Mouse (Mus musculus): ENCODE data around the gene Zbtb11.

Gene Zbtb11

GRCm38 (mm10) chr16:55970416-55970815, 3.3 kb upstream of the Zbtb11 start:
- no peak for DNase-seq

GRCm38 (mm10) chr16:55971735-55972615, 1.7 kb upstream of the Zbtb11 start:
- DNase-seq: no peak

- peak in 1 of 2 experiments; percentile 18 for DNase-seq
These were observed 969 bp upstream of the Zbtb11 start for GRCm38 (mm10) chr16:55972626-55973201.

GRCm38 (mm10) chr16:55974256-55974902, 696 bp downstream of the Zbtb11 start:
- peak; percentile 82 to 83 for DNase-seq

- no peak for DNase-seq
These were observed 1.2 kb downstream of the Zbtb11 start for GRCm38 (mm10) chr16:55974903-55975285.

GRCm38 (mm10) chr16:55986001-55986400, 12.3 kb downstream of the Zbtb11 start:
- no peak for DNase-seq

GRCm38 (mm10) chr16:55990311-55990710, 16.6 kb downstream of the Zbtb11 start:
- no peak for DNase-seq

- DNase-seq: no peak
These were observed 20.6 kb downstream of the Zbtb11 start for GRCm38 (mm10) chr16:55994235-55994634.

- DNase-seq: no peak
These were observed 33.1 kb downstream of the Zbtb11 start for GRCm38 (mm10) chr16:56006798-56007197.

- no peak for DNase-seq
These were observed 35.2 kb downstream of the Zbtb11 start for GRCm38 (mm10) chr16:56008862-56009261.

GRCm38 (mm10) chr16:56012789-56013743, 39.4 kb downstream of the Zbtb11 start:
- DNase-seq: no peak

GRCm38 (mm10) chr16:56014076-56014475, 40.4 kb downstream of the Zbtb11 start:
- DNase-seq: no peak

- DNase-seq: no peak
These were observed 46.0 kb downstream of the Zbtb11 start for GRCm38 (mm10) chr16:56019660-56020059.

GRCm38 (mm10) chr16:56027854-56028629, 54.4 kb downstream of the Zbtb11 start:
- no peak for DNase-seq

- DNase-seq: peak in 1 of 2 experiments; percentile 71
These were observed 55.3 kb downstream of the Zbtb11 start for GRCm38 (mm10) chr16:56028722-56029551.

- peak; percentile 98 to 99 for DNase-seq
These were observed 56.0 kb downstream of the Zbtb11 start, which contains the start of gene Pcnp for GRCm38 (mm10) chr16:56029661-56030082. TSS of gene Pcnp (minus strand) at chr16:56029739.

GRCm38 (mm10) chr16:56034566-56034965, 60.9 kb downstream of the Zbtb11 start:
- no peak for DNase-seq

GRCm38 (mm10) chr16:56036501-56036900, 62.8 kb downstream of the Zbtb11 start:
- no peak for DNase-seq

GRCm38 (mm10) chr16:56037138-56038010, 63.7 kb downstream of the Zbtb11 start, which contains the start of gene Trmt10c:
TSS of gene Trmt10c (minus strand) at chr16:56037819.
- DNase-seq: peak; percentile 97 to 98

Data from cerebellum, postnatal 14 days (tissue).